Mouse (Mus musculus) C2C12 (cell line): ENCODE data around the gene Hoxa3. TPM values are rescaled to one million over a fixed set of nuclear protein-coding genes. Genes with fewer than 3 reads are reported as not detected.

Experiments used
- H3K27me3 ChIP-seq: one replicate; pipeline ENCODE4 v1.6.1; 2011; ENCODE audit not compliant: control insufficient read depth, insufficient read depth, insufficient read length
- H3K36me3 ChIP-seq: one replicate; pipeline ENCODE4 v1.6.1; 2011; ENCODE audit not compliant: control insufficient read depth, insufficient read depth
- H3K4me3 ChIP-seq: one replicate; pipeline ENCODE4 v1.5.1; 2011; ENCODE audit warnings: mild to moderate bottlenecking, control low read depth; ENCODE audit not compliant: poor library complexity, insufficient read depth, severe bottlenecking
- H3K79me2 ChIP-seq: one replicate; pipeline ENCODE4 v1.6.1; 2011; ENCODE audit not compliant: control insufficient read depth, insufficient read depth
- H3K79me3 ChIP-seq: one replicate; pipeline ENCODE4 v1.6.1; 2011; ENCODE audit warnings: low read depth, control low read depth
- H3ac ChIP-seq: one replicate; pipeline ENCODE3; 2011; ENCODE audit warnings: low read depth; ENCODE audit not compliant: control insufficient read depth, insufficient read length
- CEBPB ChIP-seq: IDR thresholded peaks from one replicate; pipeline ENCODE4 v1.6.1; 2011; ENCODE audit warnings: low read depth, mild to moderate bottlenecking, control low read depth, moderate library complexity
- CTCF ChIP-seq: IDR thresholded peaks from one replicate; pipeline ENCODE4 v1.5.1; 2011; ENCODE audit not compliant: control insufficient read depth, insufficient read depth, insufficient read length
- FOSL1 ChIP-seq: IDR thresholded peaks from one replicate; pipeline ENCODE4 v1.8.0; 2011; ENCODE audit warnings: mild to moderate bottlenecking, low read length; ENCODE audit not compliant: poor library complexity, insufficient read depth, severe bottlenecking
- MAX ChIP-seq: IDR thresholded peaks from one replicate; pipeline ENCODE4 v1.6.1; 2011; ENCODE audit warnings: mild to moderate bottlenecking, control low read depth
- MYOD1 ChIP-seq: IDR thresholded peaks from one replicate; pipeline ENCODE4 v1.6.1; 2011; ENCODE audit warnings: low read depth; ENCODE audit not compliant: control insufficient read depth, insufficient read length
- MYOG ChIP-seq: IDR thresholded peaks from one replicate; pipeline ENCODE4 v1.6.1; 2011; ENCODE audit not compliant: control insufficient read depth, insufficient read length; ENCODE audit errors: extremely low read depth
- USF1 ChIP-seq: IDR thresholded peaks from one replicate; pipeline ENCODE4 v1.6.1; 2011; ENCODE audit warnings: low read depth, mild to moderate bottlenecking, control low read depth, moderate library complexity
- polyA plus RNA-seq: library from polyadenylated mRNA; unstranded; fragments of >200 nt; fragmentation: generic; extraction: Trizol; gene quantifications from one replicate; pipeline ENCODE4 v1.2.1, GENCODE M21; 2012; ENCODE audit warnings: missing spikeins

Gene Hoxa3
- polyA plus RNA-seq, 1 experiment, result 0.67 TPM

- Histone ChIP-seq H3K79me2 (peaks cover 65% of the 10 kb centered on the region), H3K79me3 (peaks cover 34% of the 10 kb centered on the region), H3ac (peak overlapping the region; percentile 55), H3K4me3 (peak overlapping the region; percentile 76), H3K36me3 (peaks cover 11% of the 10 kb centered on the region), H3K27me3 (no peaks in the 10 kb centered on the region)
- TF ChIP-seq MAX, result no peak
- TF ChIP-seq CTCF, result peak; percentile 15
These were observed 9.0 kb upstream of the Hoxa3 start for GRCm38 (mm10) chr6:52221993-52222685.

- Histone ChIP-seq H3K4me3 (peak within 1 kb of the TSS; percentile 76), H3K27me3 (no peaks in the 10 kb centered on the region), H3ac (peak within 1 kb of the TSS; percentile 92), H3K79me3 (peaks cover 30% of the 10 kb centered on the region), H3K79me2 (peaks cover 65% of the 10 kb centered on the region), H3K36me3 (peaks cover 11% of the 10 kb centered on the region)
- no peak for TF ChIP-seq MYOG
- peak; percentile 40 for TF ChIP-seq MYOD1
- TF ChIP-seq CTCF, result peak; percentile 94
- no peak for TF ChIP-seq USF1
- TF ChIP-seq CEBPB, result no peak
- peak; percentile 42 for TF ChIP-seq MAX
- TF ChIP-seq FOSL1, result no peak
These were observed 8.3 kb upstream of the Hoxa3 start, which contains the start of gene Hoxa7 for GRCm38 (mm10) chr6:52221337-52221992. TSS of gene Hoxa7 (minus strand) at chr6:52221854.

- Histone ChIP-seq H3K36me3 (peaks cover 11% of the 10 kb centered on the region), H3K79me3 (peaks cover 34% of the 10 kb centered on the region), H3K79me2 (peaks cover 65% of the 10 kb centered on the region), H3K4me3 (peak overlapping the region; percentile 76), H3ac (peak overlapping the region; percentile 92), H3K27me3 (no peaks in the 10 kb centered on the region)
- TF ChIP-seq MYOD1, result no peak
- TF ChIP-seq CEBPB, result no peak
- TF ChIP-seq USF1, result no peak
- TF ChIP-seq MAX, result no peak
- no peak for TF ChIP-seq MYOG
- TF ChIP-seq CTCF, result no peak
- TF ChIP-seq FOSL1, result no peak
These were observed 7.8 kb upstream of the Hoxa3 start for GRCm38 (mm10) chr6:52220865-52221310.

- TF ChIP-seq CTCF (no peak), CEBPB (no peak), USF1 (no peak)
These were observed 7.1 kb upstream of the Hoxa3 start for GRCm38 (mm10) chr6:52220003-52220864.

GRCm38 (mm10) chr6:52219234-52219942 lies 6.3 kb upstream of the Hoxa3 start:
- H3K36me3 ChIP-seq, result peaks cover 11% of the 10 kb centered on the region
- H3K79me2 ChIP-seq, result peaks cover 65% of the 10 kb centered on the region
- TF ChIP-seq USF1 (no peak), CEBPB (no peak), MAX (no peak), FOSL1 (no peak), MYOD1 (no peak), CTCF (no peak), MYOG (no peak)
- H3K79me3 ChIP-seq, result peaks cover 31% of the 10 kb centered on the region
- H3K4me3 ChIP-seq, result no peak overlapping the region
- H3ac ChIP-seq, result no peak overlapping the region
- no peaks in the 10 kb centered on the region for H3K27me3 ChIP-seq

More at GRCm38 (mm10) chr6:52220003-52220864, 7.1 kb upstream of the Hoxa3 start:
- no peaks in the 10 kb centered on the region for H3K27me3 ChIP-seq
- H3K4me3 ChIP-seq, result peak overlapping the region; percentile 76
- H3ac ChIP-seq, result peak overlapping the region; percentile 44
- peaks cover 33% of the 10 kb centered on the region for H3K79me3 ChIP-seq
- peaks cover 11% of the 10 kb centered on the region for H3K36me3 ChIP-seq
- H3K79me2 ChIP-seq, result peaks cover 65% of the 10 kb centered on the region
